Mouse (Mus musculus) large intestine, adult 2 months (tissue): ENCODE measurements at regions not wholly inside any gene's neighbourhood (a gene's known extent, or its start where the extent isn't known, plus 50 kb on each side); places are given as distances from the start of the nearest gene placed in this dataset.

Source experiments
- DNase-seq: peaks from one replicate; pipeline ENCODE4 v3.0.0-alpha.2; 2012; ENCODE audit warnings: low read depth, low spot score
- WGBS: fragments of 180-500 bp; shearing (Covaris S2); methylation state at CpG from one replicate; pipeline ENCODE4 v1.1.7; 2018; 5-methylcytosine and 5-hydroxymethylcytosine counted together

DNA sequence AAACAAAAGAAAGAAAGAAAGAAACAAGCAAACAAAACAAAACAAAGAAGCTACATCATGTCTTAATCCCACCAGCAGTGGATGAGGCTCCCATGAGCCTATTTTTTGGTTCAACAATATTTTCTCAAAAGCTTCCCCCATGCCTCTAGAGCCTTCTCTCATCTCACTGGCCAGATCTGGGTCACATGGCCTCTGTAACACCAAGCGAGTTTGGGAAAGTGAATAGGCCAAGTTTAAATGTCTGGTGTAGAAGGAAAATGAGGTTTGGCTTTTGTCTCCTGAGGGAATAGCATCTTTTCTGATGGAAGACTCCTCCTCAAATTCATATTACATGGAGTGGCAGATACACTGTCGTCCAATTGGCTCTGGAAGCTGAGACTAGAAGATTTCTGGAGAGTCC is 78.2 kb upstream of the Magi3 start:
- no peak for DNase-seq
- WGBS = 93% methylated on average over 2 of the region's 2 CpGs

DNA sequence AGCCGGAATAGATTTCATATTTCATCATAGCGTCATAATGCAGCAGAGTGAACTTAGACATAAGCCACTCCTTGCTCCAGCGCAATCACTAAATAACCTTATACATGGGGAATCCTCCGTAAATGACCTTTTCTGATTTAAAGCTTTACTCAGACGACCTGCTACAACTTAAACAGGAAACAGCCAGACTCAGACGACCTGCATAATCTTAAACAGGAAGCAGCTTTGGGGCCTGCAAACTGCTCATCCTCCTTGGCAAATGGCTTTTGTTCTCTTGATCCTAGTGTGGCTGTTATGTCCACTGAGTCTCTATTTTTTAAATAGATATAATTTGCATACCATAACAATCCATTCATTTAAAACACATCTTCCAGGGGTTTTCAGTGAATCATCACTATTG is 76.9 kb upstream of the Magi3 start:
- no peak for DNase-seq
- WGBS = 53% methylated on average over 6 of the region's 6 CpGs

GRCm38 (mm10) chr3:104295856-104296255 is 75.7 kb upstream of the Magi3 start:
- 72% methylated on average over 9 of the region's 9 CpGs for WGBS

DNA sequence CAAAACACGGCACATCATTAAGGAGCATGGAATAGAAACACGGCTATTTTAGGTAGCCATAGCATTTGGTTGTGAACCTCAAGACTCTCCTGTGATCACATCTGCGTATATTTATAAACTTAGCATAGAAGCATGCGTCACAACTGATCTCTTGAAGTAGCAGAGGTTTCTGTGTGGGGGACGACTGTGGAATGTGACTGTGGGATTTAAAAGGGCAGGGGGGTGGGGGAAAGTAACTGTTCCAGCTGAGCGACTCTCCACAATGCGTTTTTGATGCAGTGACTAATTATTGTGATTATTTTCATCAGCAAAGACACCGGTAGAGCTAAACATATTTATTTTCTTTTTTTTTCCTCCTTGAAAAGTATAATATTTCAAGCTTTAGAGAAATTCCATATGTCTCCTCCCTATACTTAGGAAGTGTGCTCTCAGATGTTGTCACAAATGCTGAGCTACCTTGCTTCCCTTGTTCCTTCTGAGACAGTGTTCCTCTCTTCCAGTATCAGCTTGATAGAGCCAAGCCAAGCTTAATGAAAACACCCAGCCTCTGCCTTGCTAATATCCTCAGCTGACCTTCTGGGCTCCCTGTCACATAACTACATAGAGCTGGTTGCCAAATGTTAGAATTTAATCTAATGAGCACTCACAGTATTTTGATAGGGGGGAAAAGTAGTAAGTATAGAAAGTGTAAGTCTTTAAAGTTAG is 75.0 kb upstream of the Magi3 start:
- DNase-seq = no peak
- WGBS = 67% methylated on average over 8 of the region's 8 CpGs

More at GRCm38 (mm10) chr3:104295856-104296255, 75.7 kb upstream of the Magi3 start:
- DNase-seq = no peak

GRCm38 (mm10) chr3:104293869-104294268 is 73.7 kb upstream of the Magi3 start:
- WGBS = 57% methylated on average over 3 of the region's 3 CpGs
- DNase-seq = no peak

- DNase-seq = peak; percentile 22
- WGBS = 22% methylated on average over 5 of the region's 5 CpGs
Measured at GRCm38 (mm10) chr3:104288970-104289680, 69.0 kb upstream of the Magi3 start.

DNA sequence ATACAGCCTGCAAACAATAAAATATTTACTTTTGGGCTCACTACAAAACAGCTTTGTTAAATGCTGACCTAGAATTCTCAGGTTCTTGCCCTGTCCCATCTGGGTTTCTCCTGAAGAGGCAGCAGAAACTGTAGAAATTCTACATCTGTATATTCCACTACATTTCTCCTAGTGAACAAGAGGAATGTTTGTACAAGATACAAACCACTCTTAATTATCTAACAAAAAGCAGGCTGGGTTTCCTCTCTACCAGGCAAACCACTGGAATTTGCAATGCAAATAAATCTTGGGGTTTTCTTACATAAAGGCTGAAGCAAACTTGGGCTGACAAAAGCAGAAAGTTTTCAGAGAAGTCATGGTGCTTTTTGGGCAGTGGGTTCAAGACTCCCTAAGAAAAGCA is 67.7 kb upstream of the Magi3 start:
- DNase-seq = no peak

DNA sequence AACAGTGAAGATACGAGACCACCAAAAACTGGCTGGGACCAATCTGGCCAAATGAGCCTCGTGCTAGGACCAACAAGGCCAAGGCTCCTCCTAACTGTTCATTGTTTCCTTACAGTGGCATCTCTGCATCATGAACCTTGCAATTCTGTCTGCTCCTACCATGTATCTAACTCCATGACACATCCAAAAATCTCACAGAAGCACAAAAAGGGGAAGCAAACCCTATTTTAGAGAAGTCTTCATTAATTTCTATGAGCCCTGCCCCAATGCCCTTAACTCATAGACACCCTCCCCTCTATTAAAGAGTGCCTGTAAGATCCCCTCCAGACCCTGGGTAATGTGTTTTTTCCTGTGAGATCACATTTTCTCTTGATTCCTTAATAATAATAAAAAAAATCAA is 64.8 kb upstream of the Magi3 start:
- DNase-seq = no peak
- WGBS = 90% methylated on average over 2 of the region's 2 CpGs

DNA sequence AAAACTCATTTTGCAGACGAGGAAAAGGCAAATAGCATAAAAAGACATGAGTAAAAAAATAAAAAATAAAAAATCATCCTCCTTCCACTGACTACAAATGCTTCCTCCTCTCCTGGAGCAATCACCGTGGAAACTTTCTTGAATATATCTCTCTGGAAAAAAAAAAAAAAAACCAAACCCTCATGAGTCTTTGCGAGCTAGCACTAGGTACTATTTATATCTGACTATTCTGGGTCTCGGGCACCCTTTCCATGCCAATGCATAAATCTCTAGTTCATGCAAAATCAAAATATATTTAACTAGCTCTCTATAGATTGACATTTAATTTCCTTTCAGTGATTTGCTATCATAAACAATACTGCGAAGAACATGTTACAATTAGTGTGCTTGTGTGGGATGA is 63.7 kb upstream of the Magi3 start:
- DNase-seq = no peak
- WGBS = 76% methylated on average over 5 of the region's 5 CpGs

GRCm38 (mm10) chr3:104279505-104279904 is 59.3 kb upstream of the Magi3 start:
- WGBS = 21% methylated on average over 6 of the region's 6 CpGs
- DNase-seq = no peak

DNA sequence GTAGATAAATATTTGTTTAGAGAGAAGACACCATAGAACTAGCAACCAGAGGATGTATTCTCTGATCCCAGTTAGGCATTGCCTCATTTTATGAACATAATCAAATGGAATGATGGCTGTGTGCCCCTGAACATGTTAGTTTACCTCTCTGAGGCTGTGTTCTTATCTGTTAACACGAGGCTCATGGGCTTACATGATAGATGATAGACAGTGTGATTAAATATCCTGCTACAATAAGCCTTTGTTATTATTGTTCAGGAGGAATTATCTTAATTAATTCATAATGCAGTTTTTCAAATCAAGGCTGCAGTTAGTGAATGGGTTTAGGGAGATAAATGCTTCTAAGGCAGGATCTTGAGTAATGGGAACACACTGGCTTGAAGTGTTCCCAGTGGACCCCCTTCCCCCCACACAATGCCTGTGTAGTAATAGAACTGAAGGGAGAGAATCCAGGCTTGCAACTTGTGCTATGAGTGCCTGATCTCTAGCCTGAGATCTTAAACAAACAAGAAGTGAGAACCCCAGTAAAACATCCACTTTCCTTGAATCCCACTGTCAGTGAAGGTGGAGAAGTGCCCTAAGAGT is 54.6 kb upstream of the Magi3 start:
- no peak for DNase-seq
- WGBS = 33% methylated on average over 1 of the region's 1 CpGs

DNA sequence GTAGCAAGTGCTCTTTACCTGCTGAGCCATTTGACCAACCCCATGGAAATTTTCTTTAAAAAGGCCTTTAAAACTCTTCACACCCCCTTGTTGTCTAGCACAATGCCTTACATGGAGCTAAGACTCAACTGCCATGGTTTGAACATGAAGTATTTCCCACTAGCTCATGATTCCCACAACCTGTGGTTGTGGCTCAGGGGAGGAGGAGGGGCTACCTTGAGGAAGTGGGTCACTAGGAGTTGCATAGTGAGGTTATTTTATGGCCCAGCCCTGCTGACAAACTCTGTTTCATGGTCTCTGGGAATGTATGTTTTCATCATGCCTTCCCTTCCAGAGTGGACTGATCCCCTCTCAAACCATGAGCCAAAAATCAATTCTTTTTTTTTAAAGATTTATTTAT is 53.9 kb upstream of the Magi3 start:
- no peak for DNase-seq
